Mouse (Mus musculus): ENCODE measurements around the gene Ankfn1.

The Ankfn1 gene

GRCm38 (mm10) chr11:89358546-89358945 is 418.9 kb downstream of the Ankfn1 start:
- DNase-seq, result no peak

GRCm38 (mm10) chr11:89356479-89356878 is 421.0 kb downstream of the Ankfn1 start:
- DNase-seq, result no peak

DNA sequence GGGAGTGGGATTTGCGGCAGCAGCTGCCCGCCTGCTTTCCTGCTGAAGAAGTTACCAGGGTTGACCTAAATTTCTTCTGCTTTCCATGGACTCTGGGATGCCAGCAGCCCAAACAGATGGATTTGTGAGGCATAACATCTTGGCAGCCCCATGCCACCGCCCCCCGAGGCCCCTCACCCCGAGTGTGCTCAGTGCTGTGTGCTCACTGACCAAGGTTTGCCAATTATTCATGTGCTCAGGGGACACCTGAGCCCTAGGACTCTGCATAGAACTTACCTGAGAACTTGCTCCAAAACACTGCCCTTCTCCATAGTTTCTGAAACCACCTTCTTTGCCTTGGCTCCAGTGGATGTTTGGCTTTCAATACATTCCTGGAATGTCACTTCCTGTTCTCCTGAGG is 421.4 kb downstream of the Ankfn1 start:
- no peak for DNase-seq

DNA sequence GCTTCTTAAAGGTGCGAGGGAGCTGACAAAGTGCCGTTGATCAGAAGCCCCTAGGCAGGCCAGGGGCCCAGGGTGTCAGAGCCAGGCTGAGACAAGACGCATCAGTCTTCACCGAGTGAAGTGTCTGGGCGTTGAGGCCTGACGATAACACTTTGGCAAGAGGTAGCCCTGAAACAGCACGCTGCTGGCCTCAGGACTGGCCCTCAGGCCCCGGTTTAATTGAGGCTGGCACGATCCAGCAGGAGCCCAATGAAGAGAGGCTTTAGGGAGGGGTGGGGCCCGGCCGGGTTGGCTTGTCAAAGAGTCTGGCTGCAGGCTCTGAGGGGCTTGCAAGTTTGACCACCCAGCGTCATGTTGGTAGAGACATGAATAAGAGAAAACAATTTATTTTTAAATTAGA is 437.2 kb downstream of the Ankfn1 start:
- DNase-seq, result peak; percentile 5 to 8

Data from cerebellum, postnatal 25 days (tissue).